Mouse (Mus musculus) liver, embryonic 13.5 days (tissue): ENCODE results near the gene Trim56. TPM values are rescaled to one million over a fixed set of nuclear protein-coding genes. Genes with fewer than 3 reads are reported as not detected.

Experiments used
- polyA plus RNA-seq: library from polyadenylated mRNA; unstranded; fragments of >200 nt; fragmentation: Nextera tagmentation; extraction: Ambion mirVana; gene quantifications from 2 replicates; pipeline ENCODE4 v1.2.1, GENCODE M21; 2015

The Trim56 gene
- polyA plus RNA-seq, 1 experiment from 2014 or later = 8.4 TPM

Other genes with a start within 250 kb of the Trim56 start
- gene Col26a1, start 233.0 kb downstream of the Trim56 start, polyA plus RNA-seq = 1.3 and 1.8 TPM in 2 replicates
- gene Ift22, start 208.1 kb downstream of the Trim56 start, polyA plus RNA-seq = 13.3 and 13.7 TPM in 2 replicates
- gene Fis1, start 162.9 kb downstream of the Trim56 start, polyA plus RNA-seq = 190 and 196 TPM in 2 replicates
- 2.3 and 3.0 TPM in 2 replicates for gene Cldn15, start 149.6 kb downstream of the Trim56 start, polyA plus RNA-seq
- 12.8 and 13.7 TPM in 2 replicates for gene Plod3, start 129.2 kb downstream of the Trim56 start, polyA plus RNA-seq
- 57.8 and 61.7 TPM in 2 replicates for gene Znhit1, start 128.2 kb downstream of the Trim56 start, polyA plus RNA-seq
- gene Vgf, start 89.8 kb downstream of the Trim56 start, polyA plus RNA-seq = not detected in 2 replicates
- 109 and 114 TPM in 2 replicates for gene Ap1s1, start 70.1 kb downstream of the Trim56 start, polyA plus RNA-seq
- 0.05 TPM in 1 of 2 replicates, not detected in the other for gene Serpine1, start 43.9 kb downstream of the Trim56 start, polyA plus RNA-seq
- not detected in 2 replicates for gene Muc3, start 33.1 kb upstream of the Trim56 start, polyA plus RNA-seq
- 0.05 TPM in 1 of 2 replicates, not detected in the other for gene Muc3a, start 96.2 kb upstream of the Trim56 start, polyA plus RNA-seq
- gene Ache, start 171.3 kb upstream of the Trim56 start, polyA plus RNA-seq = 15.9 and 16.6 TPM in 2 replicates
- 8.4 TPM in 2 replicates for gene Ufsp1, start 178.4 kb upstream of the Trim56 start, polyA plus RNA-seq
- gene Srrt, start 191.5 kb upstream of the Trim56 start, polyA plus RNA-seq = 86.7 and 102 TPM in 2 replicates
- gene Trip6, start 198.2 kb upstream of the Trim56 start, polyA plus RNA-seq = 10.1 and 10.6 TPM in 2 replicates
- 2.8 and 3.2 TPM in 2 replicates for gene Slc12a9, start 217.4 kb upstream of the Trim56 start, polyA plus RNA-seq
- 5.6 and 8.1 TPM in 2 replicates for gene Ephb4, start 233.9 kb upstream of the Trim56 start, polyA plus RNA-seq